Mouse (Mus musculus) embryonic facial prominence, embryonic 12.5 days (tissue): Measurements from ENCODE around the gene Cebpz. TPM values are rescaled to one million over a fixed set of nuclear protein-coding genes. Genes with fewer than 3 reads are reported as not detected.

Experiments used
- ATAC-seq: fragments of 200-750 bp; cut with Nextera tagmentation; 2 replicates; pipeline ENCODE4 v1.8.0; 2017; ENCODE audit not compliant: insufficient number of reproducible peaks, insufficient read depth, low FRiP score, low TSS enrichment
- H3K27ac ChIP-seq: fragments of 300-500 bp; sonication (generic); 2 replicates; pipeline ENCODE4 v1.5.1; 2016; ENCODE audit warnings: mild to moderate bottlenecking
- H3K27me3 ChIP-seq: fragments of 300-500 bp; sonication (generic); 2 replicates; pipeline ENCODE4 v1.6.1; 2016; ENCODE audit warnings: mild to moderate bottlenecking, moderate library complexity
- H3K36me3 ChIP-seq: fragments of 300-500 bp; sonication (generic); 2 replicates; pipeline ENCODE4 v1.6.1; 2016; ENCODE audit warnings: mild to moderate bottlenecking
- H3K4me1 ChIP-seq: fragments of 300-500 bp; sonication (generic); 2 replicates; pipeline ENCODE4 v1.6.1; 2016
- H3K4me2 ChIP-seq: fragments of 300-500 bp; sonication (generic); replicated peaks from 2 replicates; pipeline ENCODE4 v1.6.1; 2016; ENCODE audit warnings: mild to moderate bottlenecking, moderate library complexity
- H3K4me3 ChIP-seq: fragments of 300-500 bp; sonication (generic); 2 replicates; pipeline ENCODE4 v1.5.1; 2016; ENCODE audit warnings: mild to moderate bottlenecking
- H3K9ac ChIP-seq: fragments of 300-500 bp; sonication (generic); 2 replicates; pipeline ENCODE4 v1.6.1; 2016; ENCODE audit warnings: mild to moderate bottlenecking, moderate library complexity
- H3K9me3 ChIP-seq: fragments of 300-500 bp; sonication (generic); 2 replicates; pipeline ENCODE4 v1.6.1; 2016; ENCODE audit warnings: mild to moderate bottlenecking, moderate library complexity
- WGBS: fragments of 180-500 bp; shearing (Covaris S2); methylation state at CpG from one replicate; pipeline ENCODE4 v1.1.7; 2016; 5-methylcytosine and 5-hydroxymethylcytosine counted together
- polyA plus RNA-seq: library from polyadenylated mRNA; unstranded; fragments of >200 nt; fragmentation: Nextera tagmentation; extraction: Ambion mirVana; gene quantifications from 2 replicates; pipeline ENCODE4 v1.2.1, GENCODE M21; 2016

Gene Cebpz
- polyA plus RNA-seq, 1 experiment from 2014 or later = 74.4 TPM

DNA sequence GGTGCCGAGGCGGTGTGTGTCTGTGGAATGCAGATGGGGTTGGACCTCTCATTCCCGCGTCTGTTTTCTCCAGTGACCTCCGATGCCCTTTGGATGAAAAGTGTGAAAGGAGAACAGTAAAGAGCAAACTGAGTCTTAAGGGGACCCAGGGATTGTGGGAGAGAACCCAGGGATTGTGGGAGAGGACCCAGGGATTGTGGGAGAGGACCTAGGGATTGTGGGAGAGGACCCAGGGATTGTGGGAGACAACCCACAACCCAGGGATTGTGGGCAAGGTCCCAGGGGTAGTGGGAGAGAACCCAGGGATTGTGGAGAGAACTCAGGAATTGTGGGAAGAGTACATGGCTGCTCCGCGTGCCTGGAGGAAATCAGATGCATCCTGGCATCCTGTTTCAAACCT lies 41.9 kb downstream of the Cebpz start:
- H3K9ac ChIP-seq = no peak overlapping the region
- H3K36me3 ChIP-seq = no peaks in the 10 kb centered on the region
- no peak for ATAC-seq
- H3K4me3 ChIP-seq = no peak overlapping the region
- no peaks in the 10 kb centered on the region for H3K27me3 ChIP-seq
- no peak overlapping the region for H3K27ac ChIP-seq
- no peaks in the 10 kb centered on the region for H3K4me1 ChIP-seq
- 75% methylated on average over 7 of the region's 7 CpGs for WGBS
- H3K9me3 ChIP-seq = no peaks in the 10 kb centered on the region
- no peak overlapping the region for H3K4me2 ChIP-seq

DNA sequence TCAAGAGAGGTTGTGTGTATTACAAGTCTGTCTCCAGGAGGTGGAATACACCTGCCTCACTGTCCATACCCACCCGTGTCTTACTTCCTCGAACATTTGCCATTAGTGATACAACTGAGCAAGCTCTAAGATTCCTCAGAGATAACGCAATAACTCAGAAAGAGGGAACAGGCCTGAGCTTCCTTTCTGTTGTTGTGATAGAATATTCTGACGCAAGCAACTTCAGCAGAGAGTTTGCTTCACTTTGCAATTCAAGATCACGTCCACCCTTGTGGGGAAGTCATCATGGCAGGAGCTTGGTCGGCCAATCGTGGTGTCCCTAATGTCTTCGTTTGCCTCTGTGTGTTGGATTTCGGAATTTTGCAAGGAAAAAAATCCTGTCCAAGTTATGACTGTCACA lies 45.8 kb downstream of the Cebpz start:
- no peak overlapping the region for H3K4me3 ChIP-seq
- 80% methylated on average over 9 of the region's 9 CpGs for WGBS
- H3K4me1 ChIP-seq = no peaks in the 10 kb centered on the region

GRCm38 (mm10) chr17:78889184-78889583 lies 47.7 kb downstream of the Cebpz start:
- Histone ChIP-seq H3K4me1 (no peaks in the 10 kb centered on the region), H3K27me3 (no peaks in the 10 kb centered on the region), H3K4me3 (no peak overlapping the region), H3K27ac (no peak overlapping the region), H3K9ac (no peak overlapping the region), H3K4me2 (no peak overlapping the region), H3K36me3 (no peaks in the 10 kb centered on the region), H3K9me3 (no peaks in the 10 kb centered on the region)
- no peak for ATAC-seq
- whole genome bisulfite sequencing = 44% methylated on average over 3 of the region's 3 CpGs

More for the DNA sequence above, 45.8 kb downstream of the Cebpz start:
- H3K9me3 ChIP-seq = no peaks in the 10 kb centered on the region
- H3K27me3 ChIP-seq = no peaks in the 10 kb centered on the region
- H3K36me3 ChIP-seq = no peaks in the 10 kb centered on the region
- no peak for ATAC-seq
- no peak overlapping the region for H3K27ac ChIP-seq
- H3K9ac ChIP-seq = no peak overlapping the region
- H3K4me2 ChIP-seq = no peak overlapping the region

DNA sequence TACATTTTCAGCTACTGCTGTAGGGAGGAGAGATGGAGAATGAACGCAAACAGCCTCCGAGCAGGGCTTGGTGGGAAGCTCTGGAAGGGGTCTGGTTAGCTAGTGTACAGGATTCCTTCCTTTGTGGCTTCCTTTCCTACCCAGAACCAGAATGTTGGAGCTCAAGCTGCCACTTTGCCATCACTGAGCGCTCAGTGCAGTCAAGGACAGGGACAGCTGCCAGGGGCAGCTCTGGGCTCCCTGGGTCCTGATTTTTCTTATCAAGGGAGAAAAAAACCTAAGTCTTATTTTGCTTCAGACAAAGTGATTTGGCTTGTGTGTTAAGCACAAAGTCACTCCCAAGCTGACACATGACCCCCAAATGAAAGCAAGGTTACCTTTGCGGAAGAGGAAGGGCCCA lies 48.3 kb downstream of the Cebpz start:
- WGBS = 80% methylated on average over 4 of the region's 4 CpGs

GRCm38 (mm10) chr17:78885286-78886065 lies 51.4 kb downstream of the Cebpz start:
- H3K27me3 ChIP-seq = no peaks in the 10 kb centered on the region
- H3K4me1 ChIP-seq = peaks cover 8% of the 10 kb centered on the region; the same call in 1 of the 2 replicates
- no peak for ATAC-seq
- 74% methylated on average over 5 of the region's 5 CpGs for WGBS
- no peak overlapping the region for H3K4me3 ChIP-seq
- no peak overlapping the region for H3K9ac ChIP-seq
- H3K36me3 ChIP-seq = no peaks in the 10 kb centered on the region
- no peak overlapping the region for H3K27ac ChIP-seq
- H3K4me2 ChIP-seq = no peak overlapping the region
- H3K9me3 ChIP-seq = no peaks in the 10 kb centered on the region

More for the DNA sequence above, 48.3 kb downstream of the Cebpz start:
- H3K4me3 ChIP-seq = no peak overlapping the region
- no peaks in the 10 kb centered on the region for H3K9me3 ChIP-seq
- H3K9ac ChIP-seq = no peak overlapping the region
- no peaks in the 10 kb centered on the region for H3K4me1 ChIP-seq
- ATAC-seq = no peak
- H3K27me3 ChIP-seq = no peaks in the 10 kb centered on the region
- H3K36me3 ChIP-seq = no peaks in the 10 kb centered on the region
- no peak overlapping the region for H3K27ac ChIP-seq
- H3K4me2 ChIP-seq = no peak overlapping the region

DNA sequence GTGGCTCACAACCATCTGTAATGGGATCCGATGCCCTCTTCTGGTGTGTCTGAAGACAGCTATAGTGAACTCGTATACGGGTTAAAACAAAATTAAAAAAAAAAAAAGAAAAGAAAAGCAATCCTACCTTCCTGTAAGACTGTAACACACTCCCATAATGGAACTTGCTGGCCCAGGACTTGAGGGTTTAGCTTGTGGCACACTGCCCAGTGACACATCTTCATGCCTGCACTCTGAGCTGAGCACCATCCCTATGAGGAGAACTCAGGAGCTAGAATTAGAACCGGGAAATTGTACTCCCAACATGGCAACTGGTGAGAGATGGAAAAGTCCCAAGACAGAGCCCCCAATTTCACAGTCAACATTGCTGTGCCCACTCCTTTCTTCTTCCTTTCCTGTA lies 53.6 kb downstream of the Cebpz start:
- no peaks in the 10 kb centered on the region for H3K27me3 ChIP-seq
- ATAC-seq = no peak
- H3K27ac ChIP-seq = no peak overlapping the region
- WGBS = 90% methylated on average over 4 of the region's 4 CpGs
- no peaks in the 10 kb centered on the region for H3K9me3 ChIP-seq
- H3K4me2 ChIP-seq = peak overlapping the region; percentile 66; the same call in 1 of the 2 replicates
- no peak overlapping the region for H3K9ac ChIP-seq
- H3K4me1 ChIP-seq = peaks cover 8% of the 10 kb centered on the region; the same call in 1 of the 2 replicates
- no peaks in the 10 kb centered on the region for H3K36me3 ChIP-seq
- no peak overlapping the region for H3K4me3 ChIP-seq

DNA sequence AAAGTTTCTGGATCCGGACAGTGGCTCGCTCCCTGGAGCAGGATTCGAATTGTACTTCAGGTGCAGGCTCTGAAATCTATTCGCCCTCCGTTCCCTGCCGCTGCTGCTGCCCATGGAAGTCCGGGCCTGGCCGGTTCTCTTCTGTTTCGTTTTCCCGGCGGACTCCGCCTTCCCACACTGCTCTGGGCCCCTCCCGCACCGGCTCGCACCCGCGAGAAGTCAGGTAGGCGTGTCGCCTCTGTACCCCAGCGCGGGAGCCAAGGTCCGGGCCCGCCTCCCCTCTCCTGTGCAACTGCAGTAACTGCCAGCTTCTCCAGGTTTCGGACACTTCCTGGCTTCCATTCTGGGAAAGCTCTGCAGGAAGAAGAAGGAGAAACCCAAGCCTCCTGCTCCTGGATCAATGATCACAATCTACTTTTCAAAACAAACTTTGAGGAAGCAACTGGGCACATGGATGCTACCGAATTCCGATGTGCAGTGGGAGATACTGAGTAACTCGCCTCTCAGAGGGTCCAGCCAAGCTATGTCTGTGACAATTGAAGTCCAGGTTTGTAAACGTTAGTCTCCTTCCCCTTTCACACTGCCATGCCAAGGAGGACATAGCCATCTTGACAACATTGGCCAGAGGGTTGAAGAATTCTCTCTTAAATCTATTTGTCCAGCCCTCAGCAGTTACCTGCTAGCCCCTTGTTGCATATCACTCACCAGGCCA lies 54.3 kb downstream of the Cebpz start, which contains the start of gene Eif2ak2:
TSS of gene Eif2ak2 (minus strand) at position 173 of the 712 bp plus-strand sequence.
- Histone ChIP-seq H3K9ac (peak within 1 kb of the TSS; percentile 63), H3K27me3 (no peaks in the 10 kb centered on the region), H3K4me3 (peak within 1 kb of the TSS; percentile 58), H3K4me1 (peaks cover 8% of the 10 kb centered on the region; the same call in 1 of the 2 replicates), H3K9me3 (no peaks in the 10 kb centered on the region), H3K4me2 (peak within 1 kb of the TSS; percentile 66), H3K27ac (peak within 1 kb of the TSS; percentile 80), H3K36me3 (peaks cover 6% of the 10 kb centered on the region)
- 2% methylated on average over 28 of the region's 28 CpGs for WGBS
- peak; percentile 95 for ATAC-seq

- 0 out of 2 replicates have a peak, but pooled peaks have one; percentile 38 for ATAC-seq
These were observed 55.0 kb downstream of the Cebpz start for GRCm38 (mm10) chr17:78881878-78882304.

DNA sequence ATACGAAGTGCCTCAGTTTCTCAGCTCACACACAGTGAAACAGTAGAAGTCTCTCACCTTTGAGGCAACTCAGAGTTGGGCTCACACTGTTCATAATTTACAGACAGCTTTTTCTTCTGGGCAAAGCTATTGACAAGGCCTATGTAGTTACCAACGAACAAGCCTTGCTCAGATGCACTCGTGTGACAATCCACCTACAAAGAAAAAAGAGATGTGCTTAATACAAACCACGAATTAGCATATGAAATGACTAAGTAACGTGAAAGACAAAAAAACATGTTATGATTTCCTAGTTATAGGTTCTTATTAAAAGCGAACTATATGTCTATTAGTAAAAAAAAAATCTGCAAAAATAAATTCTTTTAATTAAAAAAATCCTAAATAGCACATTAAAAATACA lies 63.0 kb downstream of the Cebpz start:
- Histone ChIP-seq H3K36me3 (peaks cover 20% of the 10 kb centered on the region), H3K4me2 (no peak overlapping the region), H3K4me3 (no peak overlapping the region), H3K27ac (no peak overlapping the region), H3K9ac (no peak overlapping the region), H3K4me1 (no peaks in the 10 kb centered on the region), H3K27me3 (no peaks in the 10 kb centered on the region), H3K9me3 (no peaks in the 10 kb centered on the region)
- no peak for ATAC-seq
- WGBS = 93% methylated on average over 6 of the region's 6 CpGs

More at GRCm38 (mm10) chr17:78881878-78882304, 55.0 kb downstream of the Cebpz start:
- H3K4me3 ChIP-seq = peak overlapping the region; percentile 58
- WGBS = 12% methylated on average over 5 of the region's 7 CpGs
- H3K4me1 ChIP-seq = peaks cover 8% of the 10 kb centered on the region; the same call in 1 of the 2 replicates
- H3K27ac ChIP-seq = peak overlapping the region; percentile 80
- H3K9me3 ChIP-seq = no peaks in the 10 kb centered on the region
- H3K27me3 ChIP-seq = no peaks in the 10 kb centered on the region
- peaks cover 7% of the 10 kb centered on the region for H3K36me3 ChIP-seq
- H3K4me2 ChIP-seq = peak overlapping the region; percentile 66
- peak overlapping the region; percentile 63 for H3K9ac ChIP-seq
